Mouse (Mus musculus) layer of hippocampus, adult 9-10 months (tissue): ENCODE results near the gene Acp1.
A peak's percentile ranks its signal among the peaks of the same experiment; 100 is the strongest.

Experiments
- DNase-seq: peaks from one replicate; pipeline ENCODE4 v3.0.0; 2022; ENCODE audit warnings: low spot score

The Acp1 gene

DNA sequence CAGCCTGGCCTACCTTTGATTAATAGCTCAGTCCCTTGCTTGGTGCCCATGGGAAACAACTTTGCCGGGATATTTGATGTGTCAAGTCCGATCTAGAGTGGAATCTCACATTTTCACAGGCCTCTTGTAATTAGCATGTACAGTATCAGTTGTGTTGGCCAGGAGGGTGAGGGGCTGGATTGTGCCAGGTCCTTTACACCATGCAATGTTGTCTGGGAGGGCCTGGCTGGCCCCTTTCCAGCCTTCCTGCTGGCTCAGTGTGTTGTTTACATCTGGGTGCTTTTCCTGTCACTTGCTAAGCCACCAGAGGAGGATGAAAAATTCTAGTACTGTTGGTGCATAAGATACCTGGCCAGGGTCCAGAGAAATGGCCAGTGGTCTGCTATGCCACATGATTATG lies 47.0 kb downstream of the Acp1 start:
- DNase-seq = no peak

DNA sequence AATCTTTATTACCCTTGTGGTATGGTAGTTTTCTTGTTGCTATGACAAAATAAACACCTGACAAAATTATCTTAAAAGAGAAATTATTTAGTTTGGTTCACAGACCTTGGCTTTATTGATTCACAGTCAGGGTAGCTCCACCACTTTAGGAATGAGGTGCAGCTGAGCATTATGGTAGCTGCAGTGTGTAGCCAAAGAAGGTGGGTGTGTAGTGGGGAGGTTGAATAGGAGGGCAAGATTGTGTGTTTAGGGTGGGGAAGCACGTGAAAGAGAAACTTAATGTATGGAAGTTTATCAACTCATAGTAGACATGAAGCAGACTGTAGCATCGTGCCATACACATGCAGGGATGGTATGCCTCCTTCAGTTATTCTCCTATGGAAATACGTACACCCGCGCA lies 55.2 kb downstream of the Acp1 start:
- DNase-seq = no peak

DNA sequence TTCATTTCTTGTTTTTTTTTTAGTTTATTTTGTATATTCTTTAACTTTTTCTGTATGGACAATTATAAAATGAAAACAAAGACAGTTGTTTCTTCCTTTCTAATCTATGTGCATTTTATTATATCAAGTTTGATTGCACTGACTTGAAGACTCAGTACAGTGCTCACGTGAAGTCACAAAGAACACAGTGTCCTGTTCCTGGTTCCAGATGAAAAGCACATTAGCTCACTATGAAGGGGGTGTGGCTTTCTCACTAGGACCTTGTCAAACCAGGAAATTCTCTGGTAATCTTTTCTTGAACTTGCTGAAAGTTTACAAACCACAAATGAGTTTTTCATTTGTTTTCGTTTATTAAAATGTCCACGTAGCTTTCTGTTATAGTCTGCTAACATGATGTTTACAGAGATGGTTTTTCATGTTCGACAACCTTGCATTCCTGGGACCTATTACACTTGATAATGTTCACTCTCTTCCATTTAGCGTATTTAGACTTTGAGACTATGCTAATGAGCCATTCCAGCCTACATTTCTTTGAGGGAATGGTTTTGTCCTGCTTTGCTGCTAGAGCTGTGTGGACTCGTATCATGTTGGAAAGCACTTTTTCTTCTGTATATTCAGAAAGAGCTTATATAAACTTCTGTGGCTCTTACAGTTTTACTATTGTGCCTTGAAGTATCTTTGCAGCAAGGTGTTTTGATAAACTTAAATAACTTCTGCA lies 55.8 kb downstream of the Acp1 start:
- no peak for DNase-seq

DNA sequence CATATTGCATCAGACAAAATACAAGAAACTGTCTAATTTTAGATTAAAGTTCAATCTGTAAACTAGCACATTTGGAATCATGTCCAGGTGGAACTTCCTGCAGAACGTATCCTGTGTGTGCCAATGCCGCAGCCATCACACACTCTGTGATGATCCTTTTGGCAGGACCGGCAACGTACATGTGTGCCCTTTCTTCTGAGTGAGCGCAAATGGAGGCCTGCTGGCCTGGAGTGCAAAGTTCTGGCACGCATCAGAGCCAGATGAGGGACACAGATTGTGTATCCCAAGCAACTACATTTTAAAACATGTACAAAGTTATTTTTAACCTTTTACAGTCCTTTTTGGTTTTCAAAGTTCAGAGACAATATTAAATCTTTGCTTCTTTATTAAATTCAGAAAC lies 59.5 kb downstream of the Acp1 start:
- DNase-seq = no peak

DNA sequence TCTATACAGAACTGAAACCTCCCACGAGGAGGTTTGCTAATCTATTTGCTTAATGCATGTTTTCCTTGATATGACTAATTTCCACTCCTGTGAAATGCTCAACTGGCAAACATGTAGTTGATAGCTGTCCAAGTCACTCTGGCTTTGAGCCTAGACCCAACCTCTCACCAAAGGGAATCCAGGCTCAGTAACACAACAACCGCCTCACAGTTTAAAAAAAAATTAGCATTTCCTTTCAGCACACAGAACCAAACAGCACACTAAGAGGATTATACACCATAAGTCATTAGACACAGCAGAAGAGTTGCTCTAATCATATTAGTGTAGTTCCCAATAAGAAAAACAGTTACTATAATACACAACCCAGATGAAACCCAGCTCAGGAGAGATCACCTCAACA lies 60.5 kb downstream of the Acp1 start:
- peak; percentile 66 for DNase-seq

DNA sequence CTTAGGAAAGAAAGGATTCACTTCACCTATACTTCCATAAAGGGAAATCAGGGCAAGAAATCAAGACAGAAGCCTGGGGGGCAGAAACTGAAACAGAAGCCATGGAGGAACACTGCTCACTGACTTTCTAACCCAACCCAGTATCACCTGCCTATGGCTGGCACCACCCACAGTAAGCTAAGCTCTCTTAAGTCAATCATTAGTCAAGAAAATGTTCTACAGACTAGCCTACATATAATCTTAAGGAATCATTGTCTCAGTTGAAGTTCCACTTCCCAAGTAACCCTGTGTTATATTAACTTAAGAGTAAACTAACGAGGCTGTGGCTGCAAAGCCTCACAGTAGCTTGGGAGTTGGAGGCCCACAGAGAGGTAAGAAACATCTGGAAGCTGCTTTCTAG lies 62.9 kb downstream of the Acp1 start:
- no peak for DNase-seq
